15 mouse cellular contexts compared by ENCODE assay signal in the genomic region with DNA sequence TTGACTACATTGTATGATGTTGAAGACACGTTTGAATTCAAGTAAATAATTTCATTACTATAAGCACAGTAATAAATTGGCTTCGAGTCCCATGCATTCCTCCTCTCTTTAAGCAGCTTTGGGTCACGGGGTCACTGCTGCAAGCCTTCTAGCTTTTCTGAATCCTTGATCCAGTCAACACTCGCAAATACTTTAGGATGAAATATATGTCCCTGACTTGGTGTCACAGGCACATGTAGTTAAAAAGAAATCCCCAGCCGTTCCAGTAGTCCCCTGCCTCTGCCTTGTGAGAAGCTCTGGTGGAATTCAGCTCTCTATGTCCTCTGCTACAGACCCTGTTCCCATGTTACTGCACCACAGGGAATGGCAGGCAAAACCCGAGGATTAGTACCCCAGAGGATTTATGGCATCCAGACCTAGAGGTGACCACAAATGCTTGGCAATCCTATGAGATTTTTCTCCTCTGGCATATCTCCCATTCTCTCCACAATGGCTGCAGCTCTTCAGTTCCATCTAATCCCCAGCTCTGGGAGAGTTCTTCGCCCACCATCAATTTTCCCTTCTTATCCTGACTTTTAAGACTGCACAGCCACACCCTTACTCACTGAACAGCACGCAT.
"Had no signal": no experiment of that assay in that cellular context is flagged by ENCODE, and none has a peak within 500 bp of the region (broad histone marks: within the 10 kb centered on the region; RNA-seq: fewer than 3 reads in every experiment).

No protein-coding gene starts in this region.

- H3K27me3 ChIP-seq: intestine, embryonic 15.5 days; limb, embryonic 13.5 days; midbrain, embryonic 15.5 days; neural tube, embryonic 12.5 days; stomach, embryonic 15.5 days had no signal

- H3K36me3 ChIP-seq: intestine, embryonic 15.5 days; limb, embryonic 13.5 days; midbrain, embryonic 15.5 days; neural tube, embryonic 12.5 days; stomach, embryonic 15.5 days had no signal

- H3K4me1 ChIP-seq: intestine, embryonic 15.5 days; midbrain, embryonic 15.5 days; neural tube, embryonic 12.5 days; stomach, embryonic 15.5 days had no signal

- H3K27ac ChIP-seq: intestine, embryonic 15.5 days; layer of hippocampus, adult 2 months; left cerebral cortex, adult 2 months; limb, embryonic 13.5 days; liver, embryonic 14.5 days; midbrain, embryonic 15.5 days; neural tube, embryonic 12.5 days; stomach, embryonic 15.5 days had no signal

- DNase-seq: kidney, adult 18-20 months; kidney, postnatal 14 days; right cerebral cortex, postnatal 4 days; spleen, adult 18-20 months; thymus, postnatal 36 days had no signal

- H3K9me3 ChIP-seq: intestine, embryonic 15.5 days; limb, embryonic 13.5 days; midbrain, embryonic 15.5 days; stomach, embryonic 15.5 days had no signal

- H3K9ac ChIP-seq: intestine, embryonic 15.5 days; limb, embryonic 13.5 days; liver, embryonic 14.5 days; midbrain, embryonic 15.5 days; neural tube, embryonic 12.5 days; stomach, embryonic 15.5 days had no signal

- ATAC-seq: intestine, embryonic 15.5 days; lung, postnatal 0 days; midbrain, embryonic 15.5 days had no signal

- H3K4me3 ChIP-seq: intestine, embryonic 15.5 days; layer of hippocampus, adult 2 months; left cerebral cortex, adult 2 months; limb, embryonic 13.5 days; midbrain, embryonic 15.5 days; neural tube, embryonic 12.5 days; stomach, embryonic 15.5 days had no signal

- H3K4me2 ChIP-seq: intestine, embryonic 15.5 days; limb, embryonic 13.5 days; midbrain, embryonic 11.5 days; midbrain, embryonic 15.5 days; neural tube, embryonic 12.5 days; stomach, embryonic 15.5 days had no signal
